Mouse (Mus musculus) midbrain, embryonic 11.5 days (tissue): ENCODE measurements around the gene Lfng. TPM values are rescaled to one million over a fixed set of nuclear protein-coding genes. Genes with fewer than 3 reads are reported as not detected.

Experiments used
- ATAC-seq: fragments of 200-750 bp; cut with Nextera tagmentation; 2 replicates; pipeline ENCODE4 v1.8.0; 2017; ENCODE audit warnings: moderate TSS enrichment, moderate library complexity; ENCODE audit not compliant: low FRiP score
- DNase-seq: peaks from one replicate; pipeline ENCODE4 v3.0.0; 2015; ENCODE audit warnings: low spot score; ENCODE audit errors: missing footprints
- H3K27ac ChIP-seq: fragments of 300-500 bp; sonication (generic); 2 replicates; pipeline ENCODE4 v1.5.1; 2014; ENCODE audit warnings: low read depth, low read length
- H3K27me3 ChIP-seq: fragments of 300-500 bp; sonication (generic); 2 replicates; pipeline ENCODE4 v1.6.1; 2014; ENCODE audit warnings: mild to moderate bottlenecking, low read length, moderate library complexity, mixed read lengths; ENCODE audit not compliant: control insufficient read depth, insufficient read depth
- H3K36me3 ChIP-seq: fragments of 300-500 bp; sonication (generic); 2 replicates; pipeline ENCODE4 v1.6.1; 2014; ENCODE audit warnings: mild to moderate bottlenecking, low read length, moderate library complexity, mixed read lengths; ENCODE audit not compliant: control insufficient read depth, insufficient read depth
- H3K4me1 ChIP-seq: fragments of 300-500 bp; sonication (generic); 2 replicates; pipeline ENCODE4 v1.6.1; 2014; ENCODE audit warnings: low read length; ENCODE audit not compliant: control insufficient read depth, insufficient read depth
- H3K4me2 ChIP-seq: fragments of 300-500 bp; sonication (generic); 2 replicates; pipeline ENCODE4 v1.6.1; 2014; ENCODE audit warnings: mild to moderate bottlenecking, moderate library complexity
- H3K4me3 ChIP-seq: fragments of 300-500 bp; sonication (generic); 2 replicates; pipeline ENCODE4 v1.5.1; 2014; ENCODE audit warnings: low read depth, low read length
- H3K9ac ChIP-seq: fragments of 300-500 bp; sonication (generic); 2 replicates; pipeline ENCODE4 v1.6.1; 2014; ENCODE audit warnings: low read length
- H3K9me3 ChIP-seq: fragments of 300-500 bp; sonication (generic); 2 replicates; pipeline ENCODE4 v1.6.1; 2016; ENCODE audit warnings: low read length; ENCODE audit not compliant: control insufficient read depth
- WGBS: fragments of 180-500 bp; shearing (Covaris S2); extraction: QIAGEN DNeasy Blood & Tissue Kit; methylation state at CpG from one replicate; pipeline ENCODE4 v1.1.7; 2014; 5-methylcytosine and 5-hydroxymethylcytosine counted together
- polyA plus RNA-seq: library from polyadenylated mRNA; unstranded; fragments of >200 nt; fragmentation: Nextera tagmentation; extraction: Ambion mirVana; gene quantifications from 2 replicates; pipeline ENCODE4 v1.2.1, GENCODE M21; 2014

The Lfng gene
- polyA plus RNA-seq, 1 experiment from 2014 or later = 40.5 TPM

DNA sequence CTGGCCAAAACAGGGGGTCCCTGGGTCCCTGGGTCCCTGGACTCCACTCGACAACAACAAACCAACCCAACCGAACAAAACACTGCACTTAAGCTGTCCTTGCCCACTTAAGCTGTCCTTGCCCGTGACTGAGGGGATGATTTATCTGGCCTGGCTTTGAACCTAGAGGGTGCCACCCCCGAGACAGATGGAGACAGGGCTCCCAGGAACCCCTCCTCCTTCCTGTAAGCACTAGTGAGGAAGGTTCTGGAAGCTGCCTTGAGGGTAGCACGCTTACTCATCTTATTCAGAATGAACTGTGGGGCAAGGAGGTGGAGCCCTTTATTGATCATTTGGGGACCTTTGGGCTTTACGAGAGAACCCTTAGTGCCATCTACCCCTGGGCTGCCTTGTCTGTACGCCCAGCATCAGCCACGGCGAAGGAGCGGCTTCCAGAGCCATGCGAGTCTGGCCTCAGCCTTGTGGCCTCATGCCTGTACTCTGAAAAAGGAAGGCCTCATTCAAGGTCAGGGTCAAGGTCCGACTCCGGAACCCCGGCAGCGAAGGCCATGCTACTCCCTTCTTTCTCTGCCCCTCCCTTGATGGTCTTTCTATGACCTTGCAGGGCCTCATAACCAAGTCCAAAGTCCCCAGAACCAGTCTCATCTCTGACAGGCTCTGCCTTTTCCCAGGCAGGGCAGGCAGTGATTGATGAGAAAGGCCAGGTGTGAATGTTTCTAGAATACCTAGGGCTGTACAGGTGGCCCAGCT is 47.2 kb downstream of the Lfng start:
- 87% methylated on average over 15 of the region's 15 CpGs for WGBS
- H3K27me3 ChIP-seq = no peaks in the 10 kb centered on the region

DNA sequence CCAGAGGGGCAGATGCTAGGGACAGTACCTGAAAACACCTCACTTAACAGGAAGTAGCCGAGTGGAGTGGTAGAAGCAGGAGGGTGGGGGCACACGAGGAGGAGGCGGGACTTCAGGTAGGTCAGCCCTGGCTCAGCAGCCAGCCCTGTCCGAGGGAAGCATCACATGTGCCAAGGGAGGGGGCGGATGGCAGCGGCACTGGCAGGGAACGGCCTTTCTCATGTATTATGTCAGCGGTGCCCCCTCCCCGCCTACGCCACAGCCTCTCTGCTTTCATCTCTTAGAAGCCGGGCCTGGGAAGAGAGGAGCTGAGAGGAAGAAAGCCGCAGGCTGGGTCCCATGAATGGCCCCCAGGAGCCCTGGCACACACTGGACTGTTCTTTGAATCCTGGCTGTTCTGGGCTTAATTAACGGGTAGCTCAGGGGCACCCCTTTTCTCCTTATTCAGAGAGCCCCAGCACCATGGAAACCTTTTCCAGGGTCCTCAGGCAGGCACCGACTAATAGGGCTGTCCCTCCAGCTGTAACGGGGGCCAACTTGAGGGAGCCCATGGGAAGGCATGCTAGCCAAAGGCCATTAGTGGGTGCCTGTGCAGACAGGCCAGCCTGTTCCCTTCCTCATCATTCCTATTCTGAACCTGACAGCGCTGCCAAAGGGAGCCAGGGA is 52.6 kb downstream of the Lfng start:
- ATAC-seq = no peak
- Histone ChIP-seq H3K27ac (0 out of 2 replicates have a peak overlapping the region, but pooled peaks have one; percentile 5), H3K9ac (no peak overlapping the region), H3K36me3 (no peaks in the 10 kb centered on the region), H3K9me3 (no peaks in the 10 kb centered on the region), H3K27me3 (no peaks in the 10 kb centered on the region), H3K4me2 (no peak overlapping the region), H3K4me1 (peaks cover 2% of the 10 kb centered on the region; the same call in 1 of the 2 replicates), H3K4me3 (no peak overlapping the region)
- DNase-seq = no peak
- WGBS = 40% methylated on average over 16 of the region's 16 CpGs

More for the DNA sequence above, 47.2 kb downstream of the Lfng start:
- Histone ChIP-seq H3K4me2 (no peak overlapping the region), H3K9me3 (no peaks in the 10 kb centered on the region), H3K9ac (no peak overlapping the region), H3K36me3 (no peaks in the 10 kb centered on the region), H3K27ac (no peak overlapping the region), H3K4me3 (no peak overlapping the region), H3K4me1 (peaks cover 6% of the 10 kb centered on the region)
- ATAC-seq (no peak), DNase-seq (no peak)

DNA sequence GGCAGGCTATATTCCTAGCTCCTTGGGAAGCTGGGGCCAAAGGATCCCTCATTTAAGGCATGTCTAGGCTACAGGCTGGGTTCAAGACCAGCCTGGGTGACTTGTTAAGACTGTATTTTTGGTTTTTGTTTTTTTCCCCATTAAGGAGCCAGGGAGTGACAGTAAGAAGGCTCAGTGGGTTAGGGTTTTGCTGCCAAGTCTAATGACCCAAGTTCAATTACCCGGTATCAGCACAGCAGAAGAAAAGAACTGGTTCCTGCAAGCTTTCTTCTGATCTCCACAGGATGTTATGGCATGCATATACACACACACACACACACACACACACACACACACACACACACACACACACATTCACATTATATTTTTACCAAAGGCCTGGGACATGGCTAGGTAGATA is 53.3 kb downstream of the Lfng start:
- Histone ChIP-seq H3K9me3 (no peaks in the 10 kb centered on the region), H3K9ac (no peak overlapping the region), H3K4me3 (no peak overlapping the region), H3K27ac (no peak overlapping the region), H3K4me2 (no peak overlapping the region), H3K27me3 (no peaks in the 10 kb centered on the region), H3K4me1 (peaks cover 2% of the 10 kb centered on the region; the same call in 1 of the 2 replicates), H3K36me3 (no peaks in the 10 kb centered on the region)
- ATAC-seq (no peak), DNase-seq (no peak)
- 88% methylated on average over 1 of the region's 1 CpGs for WGBS

DNA sequence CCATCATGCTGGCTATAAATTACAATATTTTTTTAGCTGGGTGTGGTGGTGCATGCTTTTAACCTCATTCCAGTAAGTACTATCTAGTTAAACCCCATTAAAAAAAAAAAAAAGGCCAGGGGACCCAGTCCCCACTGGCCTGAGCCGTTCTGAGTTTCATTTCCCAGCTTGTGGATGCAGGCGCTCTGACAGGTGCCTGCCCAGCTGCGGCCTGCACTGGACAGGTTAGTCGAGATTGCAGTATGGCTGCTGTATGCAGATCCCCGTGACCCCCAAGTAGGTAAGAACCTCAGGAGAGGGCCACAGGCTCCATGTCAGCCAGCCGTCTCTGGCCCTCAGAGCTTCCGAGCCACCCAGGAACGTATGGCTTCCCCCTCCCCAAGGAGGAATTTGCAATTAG is 54.3 kb downstream of the Lfng start:
- H3K9me3 ChIP-seq = no peaks in the 10 kb centered on the region
- no peaks in the 10 kb centered on the region for H3K27me3 ChIP-seq
- no peak overlapping the region for H3K4me2 ChIP-seq
- no peak overlapping the region for H3K9ac ChIP-seq
- H3K27ac ChIP-seq = no peak overlapping the region
- H3K4me1 ChIP-seq = peaks cover 2% of the 10 kb centered on the region; the same call in 1 of the 2 replicates
- H3K36me3 ChIP-seq = no peaks in the 10 kb centered on the region
- no peak overlapping the region for H3K4me3 ChIP-seq
- WGBS = 80% methylated on average over 8 of the region's 8 CpGs
- DNase-seq (no peak), ATAC-seq (no peak)

DNA sequence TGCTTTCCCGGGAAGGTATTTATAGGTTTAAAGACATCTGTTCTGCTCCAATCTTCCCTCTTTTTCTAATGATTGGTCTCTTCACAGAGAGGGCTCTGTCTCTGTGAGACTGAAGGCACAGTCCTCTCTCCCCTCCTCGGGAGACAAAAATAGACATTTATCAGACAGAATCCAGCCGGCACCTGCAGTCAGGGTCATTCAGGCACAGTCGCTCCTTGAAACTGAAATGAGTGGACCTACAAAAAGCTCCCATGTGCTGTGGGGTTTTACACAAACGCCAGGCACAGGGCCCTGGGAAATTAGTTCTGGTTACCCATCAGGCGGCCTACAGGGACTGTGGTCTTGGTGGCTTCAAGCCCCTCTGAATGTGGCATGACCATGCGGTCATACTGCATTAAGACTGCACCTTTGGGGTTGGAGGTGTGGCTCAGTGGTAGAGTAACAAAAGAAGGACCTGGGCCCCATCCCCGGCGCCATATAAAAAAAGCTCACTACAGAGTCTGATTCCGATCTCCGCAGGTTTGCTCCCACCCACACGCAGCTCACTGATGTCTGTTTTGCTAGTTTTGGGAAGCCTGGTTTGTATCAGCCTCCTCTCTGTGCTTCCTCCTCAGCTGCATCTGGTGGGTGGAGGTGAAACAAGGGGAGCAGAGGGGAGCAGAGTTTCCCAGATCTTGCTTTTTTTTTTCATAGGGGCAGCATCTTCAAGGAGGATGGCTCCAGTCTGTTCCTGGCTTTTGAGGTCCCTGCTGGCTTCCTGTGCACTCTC is 54.9 kb downstream of the Lfng start:
- H3K4me2 ChIP-seq = no peak overlapping the region
- H3K4me3 ChIP-seq = no peak overlapping the region
- DNase-seq (no peak), ATAC-seq (no peak)
- H3K27me3 ChIP-seq = no peaks in the 10 kb centered on the region
- no peaks in the 10 kb centered on the region for H3K36me3 ChIP-seq
- no peaks in the 10 kb centered on the region for H3K9me3 ChIP-seq
- peaks cover 2% of the 10 kb centered on the region; the same call in 1 of the 2 replicates for H3K4me1 ChIP-seq
- H3K27ac ChIP-seq = no peak overlapping the region
- 81% methylated on average over 12 of the region's 12 CpGs for WGBS
- no peak overlapping the region for H3K9ac ChIP-seq

DNA sequence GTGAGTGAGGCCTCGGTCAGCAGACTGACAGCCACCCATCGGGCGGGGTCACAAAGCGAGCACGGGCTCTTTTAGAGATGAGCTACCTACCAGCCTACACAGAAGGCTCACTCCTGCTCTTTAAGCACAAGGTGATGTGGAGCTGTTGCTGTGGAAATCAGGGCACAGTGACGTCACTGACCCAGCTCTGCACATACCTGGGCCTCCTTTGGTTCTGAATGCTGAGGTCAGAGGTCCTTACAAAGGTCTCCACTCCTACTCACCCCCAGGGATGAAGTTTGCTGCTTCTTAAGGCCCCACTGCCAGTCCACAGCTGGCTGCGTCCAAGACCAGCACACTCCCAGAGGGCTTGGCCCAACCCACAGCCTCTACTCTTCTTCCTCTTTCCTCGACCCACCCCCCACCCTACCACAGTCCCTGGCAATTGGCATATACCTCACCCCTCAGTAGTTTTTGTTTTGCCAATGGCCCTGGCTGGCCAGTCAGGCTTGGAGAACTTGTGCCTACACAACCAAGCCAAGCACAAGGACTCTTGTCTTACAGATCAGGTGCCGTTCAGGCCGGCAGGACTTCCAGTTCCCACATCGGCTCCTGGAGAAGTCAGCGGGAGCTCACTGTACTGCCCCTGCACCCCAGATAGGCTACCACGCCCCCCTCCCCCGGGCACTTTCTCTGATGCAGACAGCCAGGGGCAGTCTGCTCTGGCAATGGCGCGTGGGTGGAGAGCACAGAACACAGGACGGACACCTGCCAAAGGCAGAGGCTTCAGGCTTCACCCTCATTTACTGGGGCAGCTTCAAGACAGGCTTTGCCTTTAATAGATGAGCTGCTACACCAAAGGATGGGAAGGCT is 55.8 kb downstream of the Lfng start:
- no peaks in the 10 kb centered on the region for H3K9me3 ChIP-seq
- peaks cover 2% of the 10 kb centered on the region; the same call in 1 of the 2 replicates for H3K4me1 ChIP-seq
- no peak overlapping the region for H3K27ac ChIP-seq
- no peaks in the 10 kb centered on the region for H3K36me3 ChIP-seq
- H3K4me2 ChIP-seq = no peak overlapping the region
- no peak overlapping the region for H3K4me3 ChIP-seq
- DNase-seq = no peak
- ATAC-seq = no peak
- 79% methylated on average over 17 of the region's 17 CpGs for WGBS
- H3K9ac ChIP-seq = no peak overlapping the region
- no peaks in the 10 kb centered on the region for H3K27me3 ChIP-seq

DNA sequence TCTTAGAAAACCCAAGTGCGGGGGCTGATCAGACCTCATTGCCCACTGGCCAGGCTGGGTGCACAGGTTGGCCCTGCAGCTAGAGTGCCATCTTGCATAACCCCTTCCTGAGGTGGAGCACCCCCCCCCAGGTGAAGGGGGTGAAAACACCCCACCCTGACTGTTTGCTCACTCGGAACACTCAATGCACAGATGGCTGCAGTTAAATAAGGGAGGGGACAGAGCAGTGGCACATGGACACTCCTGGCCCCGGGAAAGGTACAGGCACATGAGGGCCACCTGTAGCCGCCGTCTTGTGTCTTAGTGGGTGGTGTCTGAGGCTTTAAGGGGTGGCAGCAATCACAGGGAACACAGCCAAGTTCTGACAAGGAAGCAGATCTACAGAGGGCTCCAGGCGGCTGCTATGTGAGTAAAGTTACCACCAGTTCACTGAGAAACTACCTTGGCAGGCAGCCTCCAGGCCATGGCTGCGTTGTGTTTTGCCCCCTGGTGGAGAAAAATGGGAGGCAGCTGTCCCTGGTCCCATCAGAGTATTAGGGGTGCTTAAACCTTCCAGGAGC is 56.6 kb downstream of the Lfng start:
- 64% methylated on average over 7 of the region's 7 CpGs for WGBS
- Histone ChIP-seq H3K27ac (no peak overlapping the region), H3K9ac (no peak overlapping the region), H3K4me2 (no peak overlapping the region), H3K27me3 (no peaks in the 10 kb centered on the region), H3K9me3 (peaks cover under 1% of the 10 kb centered on the region; the same call in 1 of the 2 replicates), H3K4me1 (peaks cover 2% of the 10 kb centered on the region; the same call in 1 of the 2 replicates), H3K36me3 (peaks cover 1% of the 10 kb centered on the region; the same call in 1 of the 2 replicates), H3K4me3 (no peak overlapping the region)
- ATAC-seq = peak; percentile 25; the same call in 1 of the 2 replicates
- DNase-seq = peak; percentile 94
